Mouse (Mus musculus) heart, adult 2 months (tissue): ENCODE measurements around the gene Tpm1. TPM values are rescaled to one million over a fixed set of nuclear protein-coding genes. Genes with fewer than 3 reads are reported as not detected.
A peak's percentile ranks its signal among the peaks of the same experiment; 100 is the strongest.

Experiments
- DNase-seq, 2 experiments: peaks; one replicate each; pipeline ENCODE4 v3.0.0; 2021
- H3K27ac ChIP-seq: fragments of 200-600 bp; 2 replicates; pipeline ENCODE4 v1.8.1; 2022
- H3K27me3 ChIP-seq: fragments of 200-500 bp; 2 replicates; pipeline ENCODE4 v1.6.1; 2012; ENCODE audit warnings: mild to moderate bottlenecking, low read length, inconsistent platforms, mixed read lengths; ENCODE audit not compliant: control insufficient read depth, insufficient read depth
- H3K36me3 ChIP-seq: fragments of 200-500 bp; 2 replicates; pipeline ENCODE4 v1.6.1; 2012; ENCODE audit warnings: low read length, inconsistent platforms; ENCODE audit not compliant: control insufficient read depth, insufficient read depth
- H3K4me1 ChIP-seq: fragments of 200-500 bp; 2 replicates; pipeline ENCODE4 v1.6.1; 2011; ENCODE audit warnings: low read length; ENCODE audit not compliant: control insufficient read depth, insufficient read depth
- H3K4me3 ChIP-seq: fragments of 200-600 bp; 2 replicates; pipeline ENCODE4 v1.8.1; 2022
- H3K79me2 ChIP-seq: fragments of 200-500 bp; replicated peaks from 2 replicates; pipeline ENCODE4 v1.6.1; 2012; ENCODE audit warnings: mild to moderate bottlenecking, inconsistent platforms, low read length, moderate library complexity, mixed read lengths; ENCODE audit not compliant: control insufficient read depth, insufficient read depth
- H3K9ac ChIP-seq: fragments of 200-500 bp; 2 replicates; pipeline ENCODE4 v1.6.1; 2012; ENCODE audit warnings: low read depth, mild to moderate bottlenecking, control low read depth, inconsistent platforms, low read length, mixed read lengths
- CTCF ChIP-seq: fragments of 200-600 bp; IDR thresholded peaks from 2 replicates; pipeline ENCODE4 v1.8.1; 2022; ENCODE audit warnings: antibody characterized with exemption, mild to moderate bottlenecking, moderate library complexity
- EP300 ChIP-seq: fragments of 200-500 bp; IDR thresholded peaks from 2 replicates; pipeline ENCODE4 v1.6.1; 2011; ENCODE audit warnings: low read depth, low read length, control low read depth; ENCODE audit not compliant: insufficient read depth
- POLR2A ChIP-seq: fragments of 200-500 bp; IDR thresholded peaks from 2 replicates; pipeline ENCODE4 v1.6.1; 2011; ENCODE audit warnings: mild to moderate bottlenecking, low read depth, low read length, control low read depth; ENCODE audit not compliant: insufficient read depth
- WGBS: fragments of 180-500 bp; shearing (Covaris S2); methylation state at CpG from one replicate; pipeline ENCODE4 v1.1.7; 2018; 5-methylcytosine and 5-hydroxymethylcytosine counted together
- intact Hi-C: fragments of 180-260 bp; cut with DNase I; formaldehyde crosslinking; loops from one replicate; pipeline ENCODE4 v1.15.1; 2025
- polyA plus RNA-seq: library from polyadenylated mRNA; depleted of rRNA; stranded (reverse); fragments of >200 nt; gene quantifications from 2 replicates; pipeline ENCODE4 v1.2.3, GENCODE M21; 2012
- total RNA-seq, 2 experiments: library from RNA; stranded (reverse); gene quantifications; 2 replicates each; pipeline ENCODE4 v1.2.3; 2021

The Tpm1 gene
- total and polyA plus RNA-seq, 3 experiments = 5,659 to 10,380 (median 9,950) TPM

- Histone ChIP-seq H3K4me3 (no peak overlapping the region), H3K4me1 (no peaks in the 10 kb centered on the region), H3K79me2 (no peaks in the 10 kb centered on the region), H3K27ac (no peak overlapping the region), H3K9ac (no peak overlapping the region), H3K27me3 (no peaks in the 10 kb centered on the region), H3K36me3 (no peaks in the 10 kb centered on the region)
- TF ChIP-seq CTCF (no peak), EP300 (no peak), POLR2A (no peak)
- intact Hi-C loops = no loop called here
- DNase-seq = no peak
- WGBS = 54% methylated on average over 7 of the region's 7 CpGs
These were observed 22.4 kb upstream of the Tpm1 start for GRCm38 (mm10) chr9:67071596-67071995.

GRCm38 (mm10) chr9:67071103-67071502 lies 21.9 kb upstream of the Tpm1 start:
- Histone ChIP-seq H3K27me3 (no peaks in the 10 kb centered on the region), H3K4me3 (no peak overlapping the region), H3K9ac (no peak overlapping the region), H3K27ac (no peak overlapping the region), H3K4me1 (no peaks in the 10 kb centered on the region), H3K79me2 (no peaks in the 10 kb centered on the region), H3K36me3 (no peaks in the 10 kb centered on the region)
- intact Hi-C loops = no loop called here
- TF ChIP-seq CTCF = no peak
- TF ChIP-seq EP300 = no peak
- TF ChIP-seq POLR2A = no peak
- no peak for DNase-seq
- 49% methylated on average over 6 of the region's 6 CpGs for WGBS

DNA sequence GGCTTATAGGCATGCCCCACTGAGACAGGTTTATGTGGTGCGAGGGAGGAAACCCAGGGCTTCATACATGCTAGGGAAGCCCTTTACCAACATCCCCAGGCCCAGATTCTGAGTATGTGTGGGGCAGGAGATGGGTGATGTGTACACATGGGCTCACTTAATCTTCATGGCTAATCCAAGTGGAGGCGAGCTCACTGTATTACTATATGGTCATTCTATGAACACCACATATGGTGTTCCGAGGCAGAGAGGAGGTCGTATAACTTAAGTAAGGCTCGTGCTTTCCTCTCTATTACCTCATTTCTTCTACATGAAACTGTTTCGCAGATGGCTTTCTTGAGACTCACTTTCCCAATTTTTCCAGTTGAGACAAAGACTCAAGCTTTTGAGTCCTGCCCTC lies 17.4 kb upstream of the Tpm1 start:
- no peak for DNase-seq
- 95% methylated on average over 6 of the region's 6 CpGs for WGBS
- no peaks in the 10 kb centered on the region for H3K27me3 ChIP-seq
- no peak overlapping the region for H3K27ac ChIP-seq
- intact Hi-C loops = no loop called here
- H3K79me2 ChIP-seq = no peaks in the 10 kb centered on the region
- H3K36me3 ChIP-seq = no peaks in the 10 kb centered on the region
- H3K9ac ChIP-seq = no peak overlapping the region
- no peaks in the 10 kb centered on the region for H3K4me1 ChIP-seq
- H3K4me3 ChIP-seq = no peak overlapping the region
- TF ChIP-seq CTCF (no peak), POLR2A (no peak), EP300 (no peak)

DNA sequence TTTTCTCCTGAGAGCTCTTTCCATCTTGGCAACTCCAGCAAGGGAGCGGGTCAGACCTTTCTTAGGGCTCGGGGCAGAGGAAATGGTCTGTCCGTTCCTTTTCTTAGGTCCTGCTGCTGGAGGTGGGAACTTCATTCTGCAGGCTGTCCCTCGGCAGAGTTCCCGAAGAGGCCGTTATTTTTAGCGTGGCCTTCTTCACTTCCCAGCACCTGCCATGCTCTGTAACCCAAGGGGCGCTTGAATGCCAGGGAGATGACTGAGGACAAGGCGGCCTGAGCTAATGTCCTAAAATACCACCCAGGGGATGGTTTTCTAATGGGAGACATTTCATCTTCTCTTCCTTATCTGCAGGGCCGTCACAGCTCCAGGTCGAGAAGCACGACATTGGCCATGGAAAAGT lies 10.5 kb upstream of the Tpm1 start:
- H3K79me2 ChIP-seq = no peaks in the 10 kb centered on the region
- H3K27ac ChIP-seq = no peak overlapping the region; the same call in 1 of the 2 replicates
- 39% methylated on average over 12 of the region's 12 CpGs for WGBS
- TF ChIP-seq POLR2A = no peak
- no peak for TF ChIP-seq CTCF
- no peak for TF ChIP-seq EP300
- H3K27me3 ChIP-seq = no peaks in the 10 kb centered on the region
- peak in 1 of 2 experiments; percentile 27 for DNase-seq
- no peak overlapping the region for H3K4me3 ChIP-seq
- H3K9ac ChIP-seq = no peak overlapping the region
- intact Hi-C loops = no loop called here
- H3K36me3 ChIP-seq = no peaks in the 10 kb centered on the region
- no peaks in the 10 kb centered on the region; the same call in none of the 2 replicates for H3K4me1 ChIP-seq

GRCm38 (mm10) chr9:67058366-67058765 lies 9.2 kb upstream of the Tpm1 start:
- DNase-seq = no peak
- no peak overlapping the region for H3K27ac ChIP-seq

GRCm38 (mm10) chr9:67050736-67051337 lies 1.6 kb upstream of the Tpm1 start:
- Histone ChIP-seq H3K36me3 (peaks cover 2% of the 10 kb centered on the region; the same call in 1 of the 2 replicates), H3K9ac (no peak overlapping the region), H3K4me1 (no peaks in the 10 kb centered on the region), H3K27ac (0 out of 2 replicates have a peak overlapping the region, but pooled peaks have one; percentile 20), H3K27me3 (peaks cover 2% of the 10 kb centered on the region; the same call in 1 of the 2 replicates), H3K79me2 (0 out of 2 replicates have a peak, but pooled peaks cover 2% of the 10 kb centered on the region), H3K4me3 (no peak overlapping the region)
- WGBS = 75% methylated on average over 6 of the region's 6 CpGs
- intact Hi-C loops = no loop called here
- no peak for DNase-seq
- no peak for TF ChIP-seq EP300
- no peak for TF ChIP-seq POLR2A
- TF ChIP-seq CTCF = no peak

More at GRCm38 (mm10) chr9:67058366-67058765, 9.2 kb upstream of the Tpm1 start:
- TF ChIP-seq EP300 = no peak
- no peak for TF ChIP-seq CTCF
- TF ChIP-seq POLR2A = no peak
- 50% methylated on average over 6 of the region's 6 CpGs for WGBS
- H3K79me2 ChIP-seq = no peaks in the 10 kb centered on the region
- intact Hi-C loops = no loop called here
- H3K36me3 ChIP-seq = no peaks in the 10 kb centered on the region
- H3K4me3 ChIP-seq = no peak overlapping the region
- H3K4me1 ChIP-seq = no peaks in the 10 kb centered on the region; the same call in none of the 2 replicates
- H3K9ac ChIP-seq = no peak overlapping the region
- no peaks in the 10 kb centered on the region for H3K27me3 ChIP-seq
